ENCODE assay signal across 12 mouse cellular contexts in the genomic region with DNA sequence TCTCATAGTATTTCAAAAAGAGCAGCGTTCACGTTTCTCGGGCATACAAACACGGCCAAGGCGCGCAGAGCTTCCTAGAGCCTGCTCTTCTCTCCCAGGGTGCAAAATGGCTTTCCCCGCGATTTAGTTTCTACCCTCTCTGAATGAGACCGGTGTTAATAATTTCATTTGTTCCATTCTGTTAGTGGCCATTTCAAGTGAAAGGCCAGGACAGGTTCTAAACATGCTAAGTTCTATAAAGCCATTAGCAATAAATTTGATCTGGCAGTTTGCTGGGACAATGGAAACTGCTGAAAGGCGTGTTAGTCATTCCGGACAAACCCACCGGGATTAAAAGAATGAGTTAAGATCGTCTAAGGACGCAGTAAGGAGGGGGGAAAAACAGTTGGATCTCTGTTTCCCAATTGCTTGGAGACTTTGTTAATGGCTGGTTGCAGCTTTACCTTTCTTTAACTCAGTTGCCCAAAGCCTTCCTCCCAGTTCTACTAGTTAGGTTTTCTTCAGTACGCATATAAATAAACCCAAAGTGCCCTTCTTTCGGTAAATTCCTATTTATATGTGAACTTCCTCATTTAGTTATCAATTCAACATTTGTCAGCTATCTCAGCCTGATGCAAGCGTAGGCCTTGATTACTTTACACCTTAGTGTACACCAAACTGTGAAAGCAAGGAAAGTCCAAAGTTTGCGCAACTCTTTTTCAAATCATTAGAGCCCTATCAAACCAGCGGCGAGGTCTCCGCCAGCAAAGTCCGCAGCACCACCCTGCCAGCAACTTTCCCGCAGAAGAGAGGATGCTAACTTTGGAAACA. TPM values are rescaled to one million over a fixed set of nuclear protein-coding genes. Genes with fewer than 3 reads are reported as not detected.
DNase-seq lines count a peak whose midpoint lies in the region; ATAC-seq and TF ChIP-seq lines count a peak whose summit lies in the region.
"Had no signal": no experiment of that assay in that cellular context is flagged by ENCODE, and none has a peak within 500 bp of the region (broad histone marks: within the 10 kb centered on the region; RNA-seq: fewer than 3 reads in every experiment).

No protein-coding gene starts in this region.

- ATAC-seq in intestine, postnatal 0 days: no peak
- ATAC-seq: intestine, embryonic 16.5 days had no signal

- peak overlapping the region; percentile 42; the same call in 1 of the 2 replicates for H3K4me3 ChIP-seq in cortical plate, adult 2 months (ENCODE audit: insufficient read depth, low read length)
- peak overlapping the region; percentile 56; the same call in 1 of the 2 replicates for H3K4me3 ChIP-seq in limb, embryonic 10.5 days
- no peak overlapping the region for H3K4me3 ChIP-seq in intestine, postnatal 0 days (ENCODE audit: low read depth, low read length)

- WGBS in limb, embryonic 10.5 days: 2% methylated on average over 23 of the region's 23 CpGs
- 8% methylated on average over 23 of the region's 23 CpGs for WGBS in intestine, postnatal 0 days

- no peak overlapping the region for H3K4me2 ChIP-seq in intestine, postnatal 0 days (replicated peaks; ENCODE audit: low read depth)

- H3K36me3 ChIP-seq in limb, embryonic 10.5 days: no peaks in the 10 kb centered on the region
- H3K36me3 ChIP-seq in intestine, postnatal 0 days (ENCODE audit: control insufficient read depth, insufficient read depth): no peaks in the 10 kb centered on the region

- H3K4me1 ChIP-seq in cortical plate, adult 2 months (ENCODE audit: control insufficient read depth, insufficient read depth, low read length): no peaks in the 10 kb centered on the region
- H3K4me1 ChIP-seq in limb, embryonic 10.5 days: peaks cover 42% of the 10 kb centered on the region
- no peaks in the 10 kb centered on the region for H3K4me1 ChIP-seq in intestine, postnatal 0 days (replicated peaks; ENCODE audit: control insufficient read depth, insufficient read depth, low read length)

- no peak overlapping the region for H3K9ac ChIP-seq in intestine, postnatal 0 days (ENCODE audit: low read depth, low read length)

- TF ChIP-seq CTCF in cortical plate, adult 2 months (IDR thresholded peaks at IDR 0.05; ENCODE audit: extremely low read depth, insufficient read depth, low read length): no peak
- no peak for TF ChIP-seq CTCF in intestine, postnatal 0 days (IDR thresholded peaks at IDR 0.05; ENCODE audit: low read depth)

- no peak for TF ChIP-seq POLR2A in cortical plate, adult 2 months (IDR thresholded peaks at IDR 0.05; ENCODE audit: extremely low read depth, insufficient read depth, low read length)

- peaks cover 72% of the 10 kb centered on the region for H3K27me3 ChIP-seq in limb, embryonic 10.5 days (ENCODE audit: low read depth, poor library complexity, severe bottlenecking)
- H3K27me3 ChIP-seq in intestine, postnatal 0 days (replicated peaks; ENCODE audit: control insufficient read depth, insufficient read depth, low read length): peaks cover 44% of the 10 kb centered on the region

- H3K27ac ChIP-seq in cortical plate, adult 2 months (ENCODE audit: insufficient read depth, low read length): peak overlapping the region; percentile 64; the same call in 1 of the 2 replicates
- H3K27ac ChIP-seq in limb, embryonic 10.5 days: no peak overlapping the region
- H3K27ac ChIP-seq in intestine, postnatal 0 days (ENCODE audit: low read depth, low read length): no peak overlapping the region

- peak; percentile 47 for DNase-seq in embryo, embryonic 9.5 days (ENCODE audit: extremely low spot score)
- DNase-seq in limb, embryonic 10.5 days (ENCODE audit: low spot score): no peak
- DNase-seq in neural tube, embryonic 10.5 days (ENCODE audit: extremely low spot score, low spot score): peak; percentile 29
- no peak for DNase-seq in left cerebral cortex, adult 11 months (ENCODE audit: low spot score)
- DNase-seq in lung, postnatal 4 days: no peak
- DNase-seq: adrenal gland, postnatal 36 days; cerebellum, adult 2 months; gastrocnemius, postnatal 14 days had no signal

- H3K9me3 ChIP-seq in limb, embryonic 10.5 days (replicated peaks): no peaks in the 10 kb centered on the region
- H3K9me3 ChIP-seq in intestine, postnatal 0 days (ENCODE audit: control insufficient read depth): no peaks in the 10 kb centered on the region

RNA-seq across cellular contexts. Expression of a gene that starts 2.7 kb away (rescaled TPM):
- polyA plus RNA-seq in cortical plate, adult 2 months (2012; rRNA removed): 25.4 and 26.2 TPM in 2 replicates
- 0.11 and 1.4 TPM in 2 replicates for polyA plus RNA-seq in limb, embryonic 10.5 days (2016; fragmentation: Nextera tagmentation; extraction: Ambion mirVana)
- polyA plus RNA-seq in intestine, postnatal 0 days (2015; fragmentation: Nextera tagmentation; extraction: Ambion mirVana): not detected in 2 replicates
- polyA plus RNA-seq: intestine, embryonic 16.5 days; liver, embryonic 16.5 days had no signal

Comparison
In these comparisons a context has a peak if more than half of its experiments do, and no peak if none do; other contexts are left out.
1. DNase-seq: peak in embryo, embryonic 9.5 days (single experiment) and neural tube, embryonic 10.5 days (single experiment); none in limb, embryonic 10.5 days (single experiment), left cerebral cortex, adult 11 months (single experiment) and lung, postnatal 4 days (0 of 2).
2. RNA of a gene that starts 2.7 kb away (polyA plus RNA-seq): 25.4 to 26.2 TPM in cortical plate, adult 2 months; 0.11 to 1.4 TPM in limb, embryonic 10.5 days and not detected in intestine, postnatal 0 days; every median in the first group is over 10 times any median in the second.